Mouse (Mus musculus): ENCODE measurements at regions not wholly inside any gene's neighbourhood (a gene's known extent, or its start where the extent isn't known, plus 50 kb on each side); places are given as distances from the start of the nearest gene placed in this dataset.

DNA sequence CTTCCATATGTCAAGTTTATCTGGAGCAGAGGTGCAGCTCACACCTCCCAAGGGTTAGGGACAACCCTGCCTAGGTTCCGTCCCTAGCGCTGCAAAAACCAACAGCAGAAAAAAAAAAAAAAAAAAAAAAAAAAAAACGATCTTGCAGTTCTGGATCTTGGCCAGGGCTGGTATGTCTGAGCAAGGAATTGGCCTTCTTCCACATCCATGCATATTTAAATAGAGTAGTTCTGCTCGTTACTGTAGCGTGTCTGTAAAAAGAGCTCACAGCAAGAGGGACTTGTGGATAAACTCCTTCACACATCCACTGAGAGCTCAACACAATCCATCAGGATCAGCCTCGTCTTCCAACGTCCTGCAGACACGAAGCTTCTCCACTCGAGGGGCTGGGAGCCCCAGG lies 639.4 kb upstream of the Adam5 start:
- no peak for DNase-seq

DNA sequence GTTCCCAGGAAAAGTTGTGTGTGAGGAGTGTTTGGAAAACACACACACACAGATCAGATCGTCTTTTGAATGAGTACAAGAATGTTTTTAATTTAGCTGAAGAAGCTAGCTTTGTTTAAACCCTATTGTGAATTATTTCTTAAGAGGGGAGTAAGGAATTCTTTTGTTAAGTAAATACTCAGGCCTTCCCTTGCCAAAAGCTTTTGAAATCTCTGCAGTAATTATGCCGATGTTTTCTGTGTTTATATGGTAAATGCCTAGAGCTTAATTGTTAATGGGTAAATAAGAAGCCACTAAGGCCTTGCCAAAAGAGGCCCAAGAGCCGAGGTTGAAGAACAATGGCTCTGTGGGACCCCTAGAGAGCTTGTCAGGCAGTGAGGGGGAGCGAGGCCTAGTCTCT lies 638.3 kb upstream of the Adam5 start:
- no peak for DNase-seq

DNA sequence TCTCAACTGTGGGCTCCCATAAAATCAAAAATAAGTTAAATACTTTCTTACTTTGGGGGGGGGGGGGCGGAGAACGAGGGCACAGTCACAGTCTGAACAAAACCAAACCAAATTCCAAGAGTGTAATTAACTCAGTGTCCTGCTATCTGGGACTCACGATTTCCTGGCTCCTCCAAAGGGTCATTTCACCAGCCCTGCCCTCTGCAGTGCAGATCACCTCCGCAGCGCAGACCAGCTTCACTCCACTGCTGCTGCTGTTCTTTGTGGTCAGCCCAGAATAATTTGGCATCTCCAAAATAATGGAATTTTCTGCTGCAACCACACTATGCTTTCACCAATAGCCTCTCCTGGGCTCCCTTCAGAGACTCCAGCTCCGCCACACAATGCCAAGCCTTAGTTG lies 631.5 kb upstream of the Adam5 start:
- DNase-seq: no peak

GRCm38 (mm10) chr8:25454972-25455371 lies 630.8 kb upstream of the Adam5 start:
- DNase-seq: no peak

GRCm38 (mm10) chr8:25453826-25454225 lies 629.7 kb upstream of the Adam5 start:
- DNase-seq: no peak

- no peak for DNase-seq
Observed at GRCm38 (mm10) chr8:25450544-25450943, 626.4 kb upstream of the Adam5 start.

DNA sequence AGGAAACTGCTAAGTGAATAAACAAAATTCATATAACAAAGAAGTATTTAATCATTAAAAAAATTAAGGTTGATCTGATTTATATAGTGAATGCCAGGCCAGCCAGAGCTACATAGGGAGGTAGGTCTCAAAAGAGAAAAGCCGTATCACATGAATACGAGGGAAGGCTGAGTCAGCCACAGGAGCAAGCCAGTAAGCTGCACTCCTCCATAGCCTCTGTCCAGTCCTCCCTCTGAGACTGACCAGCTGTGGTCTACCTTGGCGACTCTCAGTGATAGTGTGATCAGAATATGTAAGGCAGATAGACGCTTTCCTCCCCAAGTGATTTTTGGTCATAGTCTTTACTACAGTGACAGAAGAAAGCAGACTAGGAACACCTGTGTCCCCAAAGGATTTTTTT lies 625.4 kb upstream of the Adam5 start:
- no peak for DNase-seq

DNA sequence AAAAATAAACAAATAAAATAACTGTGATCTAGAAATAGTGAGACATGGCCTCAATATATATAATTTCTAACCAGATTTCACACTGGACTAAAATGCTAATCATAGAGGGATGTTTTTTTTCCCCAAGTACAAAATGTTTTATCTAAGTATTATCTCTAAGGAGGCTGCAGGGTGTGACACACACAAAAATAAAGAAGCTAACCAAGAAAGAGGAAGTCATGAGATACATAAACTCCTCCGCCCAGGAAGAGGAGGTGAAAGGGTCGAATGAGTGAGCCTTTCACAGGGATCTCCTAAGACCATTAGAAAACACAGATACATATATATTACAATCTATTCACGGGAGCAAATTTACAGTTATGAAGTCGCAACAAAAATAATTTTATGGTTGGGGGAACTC lies 623.7 kb upstream of the Adam5 start:
- DNase-seq: no peak

GRCm38 (mm10) chr8:25445968-25446367 lies 621.8 kb upstream of the Adam5 start:
- DNase-seq: no peak

DNA sequence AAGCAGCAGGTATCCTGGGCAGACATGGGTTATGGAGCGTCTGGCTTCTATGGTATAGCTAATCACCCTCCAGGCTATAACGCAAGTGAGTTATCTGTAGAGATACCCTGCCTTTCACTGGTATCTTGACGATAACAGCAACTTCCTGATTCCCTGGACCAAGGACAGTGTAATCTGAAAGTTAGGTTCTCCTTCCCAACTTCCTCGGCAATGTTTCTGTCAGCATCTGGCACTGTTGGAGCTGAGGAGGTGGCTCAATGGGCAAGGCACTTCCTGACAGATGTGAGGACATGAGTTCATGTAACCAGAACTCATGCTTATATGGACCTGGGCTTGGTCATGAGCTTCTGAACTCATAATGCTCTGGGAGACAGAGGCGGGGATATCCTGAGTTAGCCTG lies 620.9 kb upstream of the Adam5 start:
- DNase-seq: no peak

- DNase-seq: no peak
Observed at GRCm38 (mm10) chr8:25443552-25443951, 619.4 kb upstream of the Adam5 start.

DNA sequence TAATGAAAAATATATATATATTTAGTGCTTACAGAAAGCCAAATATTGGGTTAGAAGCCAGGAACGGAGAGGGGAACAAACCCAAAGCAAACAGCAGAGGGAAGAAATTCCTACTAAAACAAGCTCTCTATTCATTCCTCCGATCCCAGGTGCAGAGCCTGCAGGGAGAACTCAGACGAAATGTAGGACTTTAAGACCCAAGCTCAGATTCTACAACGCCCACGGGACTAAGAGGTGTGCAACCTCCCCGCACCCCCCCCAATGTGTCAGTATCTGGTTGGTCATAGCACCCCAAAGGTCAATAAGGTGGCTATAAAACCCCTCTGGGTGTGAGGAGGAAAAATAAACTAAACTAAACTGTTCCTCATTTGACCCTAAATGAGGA lies 616.9 kb upstream of the Adam5 start:
- no peak for DNase-seq

- DNase-seq: peak; percentile 42
Observed at GRCm38 (mm10) chr8:25440391-25441056, 616.4 kb upstream of the Adam5 start.

DNA sequence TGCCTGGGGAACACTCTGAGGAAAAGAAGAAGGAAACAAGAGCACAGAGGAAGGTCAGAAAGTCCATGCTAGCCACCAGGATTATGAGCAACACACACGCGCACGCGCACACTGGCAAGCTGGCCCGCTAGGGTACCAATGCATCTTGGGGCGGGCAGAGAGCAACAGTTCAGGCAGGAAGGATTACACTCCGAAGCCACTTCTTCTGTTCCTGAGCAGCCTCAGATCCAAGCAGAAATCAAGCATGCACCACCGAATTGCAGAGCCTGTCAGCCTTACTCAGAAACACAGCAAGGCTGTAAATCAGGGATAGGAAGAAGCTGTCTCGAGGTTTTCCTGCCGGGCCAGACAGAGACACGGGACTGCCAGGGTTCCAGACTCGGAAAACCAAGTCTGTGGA lies 615.8 kb upstream of the Adam5 start:
- peak in 1 of 2 experiments; percentile 7 for DNase-seq

DNA sequence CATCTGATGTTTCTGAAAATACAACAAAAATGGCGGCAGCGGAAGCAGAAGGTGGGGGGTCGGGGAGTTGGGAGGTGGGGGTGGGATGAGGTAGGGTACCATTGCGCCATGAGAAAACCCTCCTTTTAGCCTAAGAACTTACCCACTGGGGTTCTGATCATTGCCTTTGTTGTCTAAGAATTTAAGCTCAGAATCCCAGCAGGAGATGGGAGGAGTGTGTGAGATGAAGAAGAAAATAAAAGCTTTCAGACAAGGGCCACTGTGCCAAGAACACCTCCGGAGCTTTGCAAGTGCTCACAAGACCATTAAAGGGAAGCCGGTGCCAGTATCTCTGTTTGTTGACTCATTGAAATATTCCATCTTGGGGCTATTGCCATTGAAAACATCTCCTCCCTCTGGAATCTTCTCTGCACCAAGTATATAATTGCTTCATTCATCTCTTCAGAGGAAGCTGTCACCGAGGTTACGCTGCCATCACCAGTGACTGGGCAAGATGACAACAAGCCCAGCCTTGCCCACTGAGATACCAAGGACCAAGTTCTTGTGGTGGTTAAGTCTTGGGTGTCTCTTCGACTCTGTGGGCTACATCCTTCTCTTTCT lies 614.0 kb upstream of the Adam5 start:
- no peak for DNase-seq

DNA sequence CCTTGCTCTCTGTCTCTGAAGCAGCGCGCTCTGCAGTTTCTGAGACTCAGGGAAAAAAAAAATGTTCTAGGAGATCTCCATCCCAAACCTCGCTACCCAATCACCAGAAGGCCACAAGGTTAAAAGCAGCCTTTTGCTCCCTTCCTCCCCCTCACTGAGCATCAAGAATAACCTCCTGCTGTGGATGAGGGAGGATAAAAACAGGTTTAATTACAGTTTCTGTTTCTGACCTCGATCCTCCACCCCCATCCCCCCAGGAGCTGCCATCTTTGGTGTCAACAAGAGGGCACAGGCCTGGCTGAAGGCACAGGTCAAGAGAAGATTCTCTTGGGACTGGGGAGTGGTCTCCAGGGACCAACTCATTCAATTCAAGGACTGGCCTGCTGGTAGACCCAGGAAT lies 613.0 kb upstream of the Adam5 start:
- DNase-seq: no peak

DNA sequence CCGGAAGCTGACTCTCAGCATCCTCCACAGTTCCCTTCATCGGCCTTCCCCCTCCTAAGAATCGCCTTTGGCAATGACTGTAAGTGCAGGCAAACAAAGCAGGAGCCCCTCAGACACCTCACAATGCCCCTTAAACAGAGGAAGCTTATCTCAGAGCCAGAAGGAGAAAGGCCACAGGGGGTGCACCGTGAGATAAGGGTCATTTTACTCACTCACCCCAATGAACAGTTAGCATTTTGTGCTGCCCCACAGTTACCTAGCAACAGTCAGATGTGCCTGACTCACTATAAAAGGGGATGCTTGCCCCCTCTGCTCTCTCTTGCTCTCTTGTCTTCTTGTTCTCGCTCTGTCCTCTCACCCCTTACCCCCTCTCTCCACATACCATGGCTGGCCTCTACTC lies 606.4 kb upstream of the Adam5 start:
- no peak for DNase-seq

DNA sequence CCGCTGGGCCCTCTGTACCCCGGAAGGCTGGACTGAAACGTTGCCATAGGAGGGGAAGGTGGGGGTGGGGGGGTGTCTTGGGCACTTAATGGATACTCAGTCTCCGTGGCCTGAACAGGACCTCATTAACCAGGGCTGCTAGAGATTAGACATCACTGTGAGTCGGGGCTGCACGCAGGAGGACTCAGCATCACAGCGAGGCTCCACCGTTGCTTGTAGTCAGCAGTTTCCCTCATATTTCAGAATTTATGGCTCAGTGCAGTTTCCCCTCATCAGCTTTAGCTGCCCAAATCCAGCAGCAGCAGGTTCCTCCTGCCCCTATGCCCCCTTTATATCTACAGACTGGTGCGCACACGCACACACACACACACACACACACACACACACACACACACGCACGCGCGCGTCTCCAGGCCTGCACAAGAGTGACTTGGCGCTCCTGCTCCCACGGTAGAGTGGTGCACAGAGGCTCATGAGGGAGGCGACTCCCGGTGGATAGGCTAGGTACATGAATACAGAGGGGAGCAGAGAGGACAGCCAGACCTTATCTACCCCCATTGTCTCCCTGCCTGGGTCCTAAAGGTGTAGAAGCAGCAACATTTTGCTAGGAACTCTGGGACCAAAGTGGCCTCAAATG lies 605.8 kb upstream of the Adam5 start:
- no peak for DNase-seq

GRCm38 (mm10) chr8:25428761-25429160 lies 604.6 kb upstream of the Adam5 start:
- DNase-seq: no peak

- no peak for DNase-seq
Observed at GRCm38 (mm10) chr8:25426207-25426606, 602.0 kb upstream of the Adam5 start.

DNA sequence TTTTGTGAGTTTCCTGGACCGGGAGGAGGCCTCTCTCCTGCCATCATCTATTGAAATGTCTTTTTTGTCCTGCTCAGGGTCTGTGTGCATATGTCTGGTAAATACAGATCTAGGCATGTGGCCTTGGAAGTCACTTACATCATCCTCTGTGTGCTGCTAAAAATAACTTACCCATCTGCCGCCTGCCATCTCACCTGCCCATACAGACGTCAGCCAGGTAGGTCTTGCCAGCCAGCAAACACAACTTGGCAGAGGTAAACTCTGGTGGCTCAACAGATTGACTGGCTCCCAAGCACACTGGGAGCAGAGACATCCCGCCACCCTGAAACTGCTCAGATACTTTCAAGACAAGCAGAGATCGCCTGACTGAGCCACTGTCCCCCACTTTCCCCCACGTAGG lies 597.3 kb upstream of the Adam5 start:
- no peak for DNase-seq

GRCm38 (mm10) chr8:25410536-25410935 lies 586.4 kb upstream of the Adam5 start:
- DNase-seq: no peak

DNA sequence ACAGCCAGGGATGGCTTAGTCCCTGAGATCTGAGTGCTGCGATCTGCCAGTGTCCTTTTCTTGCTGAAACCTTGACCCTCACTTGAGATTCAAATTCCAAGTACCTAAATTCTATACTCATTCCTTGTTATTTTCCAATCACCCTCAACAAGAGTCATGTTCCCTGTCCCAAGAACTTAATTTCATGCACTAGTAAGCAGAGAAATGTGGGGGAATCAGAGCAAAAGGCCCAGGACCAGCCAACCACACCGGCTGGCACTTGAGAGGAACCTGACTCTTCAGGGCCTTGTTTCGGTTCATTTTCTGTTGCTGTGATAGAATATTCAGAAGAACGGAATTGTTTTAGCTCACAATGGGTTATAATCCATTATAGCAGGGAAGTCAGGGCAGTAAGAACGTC lies 583.7 kb upstream of the Adam5 start:
- no peak for DNase-seq

- no peak for DNase-seq
Observed at GRCm38 (mm10) chr8:25392766-25393166, 568.6 kb upstream of the Adam5 start.
